Mouse (Mus musculus) hindbrain, embryonic 10.5 days (tissue): Measurements from ENCODE around the gene Pate2. TPM values are rescaled to one million over a fixed set of nuclear protein-coding genes. Genes with fewer than 3 reads are reported as not detected.
"Not testable (repeated sequence)": the region's sequence is repeated elsewhere in the genome, so short reads cannot be mapped to it uniquely, and the experiment has no call there.

ENCODE experiments used
- DNase-seq: peaks from one replicate; pipeline ENCODE4 v3.0.0-alpha.2; 2017; ENCODE audit warnings: low spot score
- H3K27ac ChIP-seq: fragments of 300-500 bp; sonication (generic); 2 replicates; pipeline ENCODE4 v1.5.1; 2016; ENCODE audit warnings: mild to moderate bottlenecking, moderate library complexity
- H3K27me3 ChIP-seq: fragments of 300-500 bp; sonication (generic); 2 replicates; pipeline ENCODE4 v1.6.1; 2016; ENCODE audit warnings: mild to moderate bottlenecking; ENCODE audit not compliant: poor library complexity, insufficient read depth, severe bottlenecking
- H3K36me3 ChIP-seq: fragments of 300-500 bp; sonication (generic); 2 replicates; pipeline ENCODE4 v1.6.1; 2016; ENCODE audit warnings: mild to moderate bottlenecking, moderate library complexity
- H3K4me1 ChIP-seq: fragments of 300-500 bp; sonication (generic); replicated peaks from 2 replicates; pipeline ENCODE4 v1.6.1; 2016; ENCODE audit warnings: mild to moderate bottlenecking
- H3K4me3 ChIP-seq: fragments of 300-500 bp; sonication (generic); 2 replicates; pipeline ENCODE4 v1.5.1; 2016; ENCODE audit warnings: mild to moderate bottlenecking, moderate library complexity
- H3K9me3 ChIP-seq: fragments of 300-500 bp; sonication (generic); 2 replicates; pipeline ENCODE4 v1.6.1; 2016; ENCODE audit warnings: mild to moderate bottlenecking, moderate library complexity
- WGBS: fragments of 180-500 bp; shearing (Covaris S2); methylation state at CpG from one replicate; pipeline ENCODE4 v1.1.7; 2016; 5-methylcytosine and 5-hydroxymethylcytosine counted together
- polyA plus RNA-seq: library from polyadenylated mRNA; unstranded; fragments of >200 nt; fragmentation: Nextera tagmentation; extraction: Ambion mirVana; gene quantifications from 2 replicates; pipeline ENCODE4 v1.2.1, GENCODE M21; 2016

The Pate2 gene
- polyA plus RNA-seq, 1 experiment from 2014 or later: 1.7 TPM

GRCm38 (mm10) chr9:35616784-35617183 is 46.7 kb downstream of the Pate2 start:
- not testable (repeated sequence) for H3K27me3 ChIP-seq, H3K4me1 ChIP-seq, H3K36me3 ChIP-seq, DNase-seq, H3K4me3 ChIP-seq, H3K9me3 ChIP-seq, H3K27ac ChIP-seq
- 78% methylated on average over 2 of the region's 2 CpGs for WGBS

DNA sequence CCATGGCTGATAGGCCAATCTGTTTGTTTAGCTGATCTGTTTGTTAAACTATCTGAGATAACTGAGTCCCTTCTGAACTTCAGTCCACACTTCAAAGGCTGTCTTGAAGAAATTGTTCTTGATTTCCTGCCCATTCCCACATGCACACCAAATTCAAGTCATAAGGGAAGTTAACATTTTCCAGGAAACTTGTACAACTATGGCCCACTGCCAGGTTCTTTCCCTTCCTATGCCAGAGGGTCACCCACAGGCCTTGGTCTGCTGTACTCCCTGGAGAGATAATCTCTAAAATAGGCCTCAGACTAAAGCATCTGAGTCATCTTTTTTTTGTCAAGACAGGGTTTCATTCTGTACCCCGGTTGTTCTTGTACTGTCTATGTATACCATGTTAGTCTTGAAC is 62.9 kb downstream of the Pate2 start:
- Histone ChIP-seq H3K4me1 (no peaks in the 10 kb centered on the region), H3K9me3 (0 out of 2 replicates have a peak, but pooled peaks cover 2% of the 10 kb centered on the region), H3K36me3 (no peaks in the 10 kb centered on the region), H3K27ac (no peak overlapping the region), H3K27me3 (no peaks in the 10 kb centered on the region), H3K4me3 (no peak overlapping the region)
- 89% methylated on average over 1 of the region's 1 CpGs for WGBS
- no peak for DNase-seq

- no peak for DNase-seq
- Histone ChIP-seq H3K27me3 (no peaks in the 10 kb centered on the region), H3K4me1 (no peaks in the 10 kb centered on the region), H3K4me3 (no peak within 1 kb of the TSS), H3K36me3 (no peaks in the 10 kb centered on the region), H3K27ac (no peak within 1 kb of the TSS), H3K9me3 (peaks cover 19% of the 10 kb centered on the region)
- WGBS: 74% methylated on average over 1 of the region's 1 CpGs
Measured at GRCm38 (mm10) chr9:35648102-35648501, 78.0 kb downstream of the Pate2 start, which contains the start of gene Pate3. Pate3 (minus strand) TSS chr9:35648202.

DNA sequence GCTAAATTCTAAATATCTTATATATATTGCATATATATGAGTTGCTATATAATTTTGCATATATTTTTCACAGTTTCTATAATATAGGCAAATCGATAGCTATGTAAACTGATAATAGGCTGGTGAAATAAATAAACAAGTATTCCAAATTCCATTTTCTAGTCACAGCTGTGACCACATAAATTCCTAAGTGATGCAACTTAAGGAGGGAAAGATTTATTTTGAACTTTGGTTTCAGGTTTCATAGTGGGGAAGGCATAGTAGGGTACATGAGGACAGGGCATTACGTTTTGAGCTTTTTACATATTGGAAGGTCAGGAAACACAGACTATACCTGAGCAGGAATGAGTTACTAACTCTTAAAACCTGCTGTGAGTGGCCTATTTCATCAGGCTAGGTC is 103.5 kb downstream of the Pate2 start:
- 86% methylated on average over 2 of the region's 2 CpGs for WGBS
- Histone ChIP-seq H3K27ac (no peak overlapping the region), H3K27me3 (no peaks in the 10 kb centered on the region), H3K36me3 (no peaks in the 10 kb centered on the region), H3K4me1 (no peaks in the 10 kb centered on the region), H3K4me3 (no peak overlapping the region), H3K9me3 (0 out of 2 replicates have a peak, but pooled peaks cover 11% of the 10 kb centered on the region)
- no peak for DNase-seq

GRCm38 (mm10) chr9:35687013-35687412 is 116.9 kb downstream of the Pate2 start, which contains the start of gene Pate1:
Pate1 (minus strand) TSS chr9:35687390.
- Histone ChIP-seq H3K9me3 (no peaks in the 10 kb centered on the region), H3K27ac (no peak within 1 kb of the TSS), H3K4me1 (no peaks in the 10 kb centered on the region), H3K36me3 (no peaks in the 10 kb centered on the region), H3K27me3 (no peaks in the 10 kb centered on the region), H3K4me3 (no peak within 1 kb of the TSS)
- no peak for DNase-seq
- WGBS: 57% methylated on average over 1 of the region's 1 CpGs

DNA sequence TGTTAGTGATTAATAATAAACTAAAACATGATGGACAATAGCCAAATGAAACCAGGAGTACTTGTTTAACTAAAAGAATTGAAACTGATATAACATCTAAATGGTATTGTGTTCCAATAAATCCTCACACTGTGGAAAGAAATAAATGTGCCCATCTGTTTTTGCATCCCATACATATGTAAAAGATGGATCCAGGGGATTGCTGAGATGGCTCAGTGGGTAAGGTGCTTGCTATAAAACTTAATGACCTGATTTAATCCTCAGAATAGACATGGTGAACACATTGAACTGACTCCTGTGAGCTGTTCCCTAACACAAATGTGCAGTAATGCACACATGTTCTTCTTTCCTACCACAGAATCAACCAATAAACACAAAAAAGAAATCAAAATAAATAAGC is 121.8 kb downstream of the Pate2 start:
- DNase-seq: no peak
- no peaks in the 10 kb centered on the region for H3K36me3 ChIP-seq
- H3K4me3 ChIP-seq: no peak overlapping the region
- H3K27ac ChIP-seq: no peak overlapping the region
- no peaks in the 10 kb centered on the region for H3K27me3 ChIP-seq
- H3K4me1 ChIP-seq: no peaks in the 10 kb centered on the region
- H3K9me3 ChIP-seq: peaks cover 10% of the 10 kb centered on the region; the same call in 1 of the 2 replicates

DNA sequence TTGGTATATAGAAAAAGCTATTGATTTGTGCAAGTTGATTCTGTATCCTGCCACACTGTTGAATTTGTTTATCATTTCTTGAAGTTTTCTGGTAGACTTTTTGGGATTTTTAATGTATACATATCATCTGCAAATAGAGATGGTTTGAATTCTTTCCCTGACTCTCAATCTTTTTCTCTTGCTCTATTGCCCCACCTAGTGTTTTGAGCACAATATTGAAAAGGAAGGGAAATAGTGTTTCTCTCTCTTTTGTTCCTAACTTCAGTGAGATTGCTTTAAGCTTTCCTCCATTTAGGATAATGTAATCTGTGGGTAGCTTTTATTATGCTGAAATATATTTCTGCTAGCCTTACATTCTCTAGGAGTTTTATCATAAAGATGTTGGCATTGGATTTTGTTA is 137.2 kb downstream of the Pate2 start:
- H3K4me1 ChIP-seq: no peaks in the 10 kb centered on the region
- H3K4me3 ChIP-seq: no peak overlapping the region
- no peaks in the 10 kb centered on the region for H3K27me3 ChIP-seq
- H3K27ac ChIP-seq: no peak overlapping the region
- no peak for DNase-seq
- H3K9me3 ChIP-seq: peaks cover 9% of the 10 kb centered on the region; the same call in 1 of the 2 replicates
- no peaks in the 10 kb centered on the region for H3K36me3 ChIP-seq

Other genes with a start within 250 kb of the Pate2 start
- 11.7 and 15.4 TPM in 2 replicates for gene Cdon, start 149.2 kb upstream of the Pate2 start, polyA plus RNA-seq
- gene Gm1113, start 52.0 kb upstream of the Pate2 start, polyA plus RNA-seq: not detected in 2 replicates
- gene Ddx25, start 11.8 kb upstream of the Pate2 start, polyA plus RNA-seq: 7.3 and 8.1 TPM in 2 replicates
- 15.8 and 17.8 TPM in 2 replicates for gene Pus3, start 11.7 kb upstream of the Pate2 start, polyA plus RNA-seq
- gene Hyls1, start 114 bp downstream of the Pate2 start, polyA plus RNA-seq: 24.2 and 26.8 TPM in 2 replicates
- not detected in 2 replicates for gene Pate4, start 41.7 kb downstream of the Pate2 start, polyA plus RNA-seq
- gene Pate3, start 77.9 kb downstream of the Pate2 start, polyA plus RNA-seq: not detected in 2 replicates
- not detected in 2 replicates for gene Pate1, start 117.1 kb downstream of the Pate2 start, polyA plus RNA-seq
- not detected in 2 replicates for gene Gm17677, start 170.8 kb downstream of the Pate2 start, polyA plus RNA-seq
- gene Gm17727, start 207.8 kb downstream of the Pate2 start, polyA plus RNA-seq: not detected in 2 replicates
- gene Gm27235, start 219.8 kb downstream of the Pate2 start, polyA plus RNA-seq: not detected in 2 replicates
- not detected in 2 replicates for gene D730048I06Rik, start 219.8 kb downstream of the Pate2 start, polyA plus RNA-seq